Mouse (Mus musculus) bone marrow macrophage, adult 2 months (primary cell): Measurements from ENCODE around the gene Osbpl5.

Experiments
- CTCF ChIP-seq: IDR thresholded peaks from 2 replicates; pipeline ENCODE4 v1.5.1; 2012; ENCODE audit warnings: low read depth, mild to moderate bottlenecking, low read length, moderate library complexity
- POLR2A ChIP-seq: IDR thresholded peaks from 2 replicates; pipeline ENCODE4 v1.6.1; 2012; ENCODE audit warnings: mild to moderate bottlenecking, low read depth, low read length, borderline replicate concordance

GRCm38 (mm10) chr7:143666427-143667311 lies 90.1 kb downstream of the Osbpl5 start:
- no peak for TF ChIP-seq CTCF
- TF ChIP-seq POLR2A, result no peak
